Mouse (Mus musculus): ENCODE data around the gene Ascl5.

DNA sequence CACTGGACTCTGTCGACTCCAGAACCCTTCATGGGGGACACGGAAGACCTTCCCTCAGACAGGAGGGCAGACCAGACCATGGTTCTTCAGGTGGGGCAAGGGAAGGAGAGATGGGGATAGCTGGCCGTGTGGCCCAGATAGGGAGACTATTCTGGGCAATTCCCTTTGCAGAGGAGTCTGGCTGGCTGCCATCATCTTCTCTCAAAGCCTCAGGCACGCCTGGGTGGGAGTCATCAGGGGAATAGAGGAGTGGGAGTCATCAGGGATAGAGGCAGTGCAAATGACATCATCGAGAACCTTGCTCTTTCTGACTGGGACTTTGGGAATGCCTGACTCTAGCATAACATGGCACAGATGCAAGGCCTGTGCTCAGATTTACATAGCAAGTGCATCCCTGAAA lies 13.4 kb downstream of the Ascl5 start:
- TF ChIP-seq ZC3H11A (IDR thresholded peaks at IDR 0.05; ENCODE audit: borderline replicate concordance, low read depth, low read length) (no peak), CHD2 (IDR thresholded peaks at IDR 0.05; ENCODE audit: low read depth, low read length) (no peak), MAFK (IDR thresholded peaks at IDR 0.05; ENCODE audit: insufficient read depth, low read depth, low read length) (no peak), ZNF384 (IDR thresholded peaks at IDR 0.05; ENCODE audit: low read depth, low read length) (no peak)
